Mouse (Mus musculus) forebrain, embryonic 16.5 days (tissue): Measurements from ENCODE around the gene Atp5j2. TPM values are rescaled to one million over a fixed set of nuclear protein-coding genes. Genes with fewer than 3 reads are reported as not detected.

Experiments
- ATAC-seq: fragments of 200-750 bp; cut with Nextera tagmentation; 2 replicates; pipeline ENCODE4 v1.8.0; 2017; ENCODE audit warnings: mild to moderate bottlenecking, moderate library complexity
- H3K27ac ChIP-seq: fragments of 300-500 bp; sonication (generic); 2 replicates; pipeline ENCODE4 v1.5.1; 2014; ENCODE audit warnings: low read length, control low read depth
- H3K27me3 ChIP-seq: fragments of 300-500 bp; sonication (generic); replicated peaks from 2 replicates; pipeline ENCODE4 v1.6.1; 2014; ENCODE audit warnings: low read length; ENCODE audit not compliant: control insufficient read depth, insufficient read depth
- H3K36me3 ChIP-seq: fragments of 300-500 bp; sonication (generic); 2 replicates; pipeline ENCODE4 v1.6.1; 2014; ENCODE audit not compliant: control insufficient read depth, insufficient read depth
- H3K4me1 ChIP-seq: fragments of 300-500 bp; sonication (generic); replicated peaks from 2 replicates; pipeline ENCODE4 v1.6.1; 2014; ENCODE audit warnings: low read length; ENCODE audit not compliant: control insufficient read depth, insufficient read depth
- H3K4me2 ChIP-seq: fragments of 300-500 bp; sonication (generic); 2 replicates; pipeline ENCODE4 v1.6.1; 2014; ENCODE audit warnings: mild to moderate bottlenecking, low read length, control low read depth
- H3K4me3 ChIP-seq: fragments of 300-500 bp; sonication (generic); replicated peaks from 2 replicates; pipeline ENCODE4 v1.5.1; 2014; ENCODE audit warnings: mild to moderate bottlenecking, low read length, control low read depth
- H3K9ac ChIP-seq: fragments of 300-500 bp; sonication (generic); replicated peaks from 2 replicates; pipeline ENCODE4 v1.6.1; 2014; ENCODE audit warnings: low read depth, low read length, control low read depth
- H3K9me3 ChIP-seq: fragments of 300-500 bp; sonication (generic); 2 replicates; pipeline ENCODE4 v1.6.1; 2016; ENCODE audit warnings: low read length; ENCODE audit not compliant: control insufficient read depth
- WGBS: fragments of 180-500 bp; shearing (Covaris S2); extraction: QIAGEN DNeasy Blood & Tissue Kit; methylation state at CpG from one replicate; pipeline ENCODE4 v1.1.7; 2014; 5-methylcytosine and 5-hydroxymethylcytosine counted together
- polyA plus RNA-seq: library from polyadenylated mRNA; unstranded; fragments of >200 nt; fragmentation: Nextera tagmentation; extraction: Ambion mirVana; gene quantifications from 2 replicates; pipeline ENCODE4 v1.2.1, GENCODE M21; 2015

Gene Atp5j2
- polyA plus RNA-seq, 1 experiment from 2014 or later = 561 TPM

DNA sequence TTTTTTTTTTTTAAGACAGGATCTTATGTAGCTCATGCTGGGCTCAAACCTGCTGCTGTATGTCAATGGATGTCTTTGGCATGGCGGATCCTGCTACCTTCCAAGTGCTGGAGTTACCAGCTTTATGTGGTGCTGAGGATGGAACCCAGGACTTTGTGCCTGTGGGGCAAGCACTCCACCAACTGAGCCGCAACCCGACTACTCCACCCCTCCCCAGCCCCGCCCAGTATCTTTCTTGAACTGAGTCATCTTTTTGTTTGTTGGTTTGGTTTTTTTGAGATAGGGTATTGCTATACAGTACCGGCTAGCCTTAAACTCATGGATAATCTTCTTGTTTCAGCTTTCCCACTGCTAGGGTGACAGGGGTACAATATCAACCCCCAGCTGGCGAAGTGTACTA lies 2.4 kb downstream of the Atp5j2 start:
- H3K4me2 ChIP-seq = no peak overlapping the region
- no peak overlapping the region for H3K27ac ChIP-seq
- no peak for ATAC-seq
- no peaks in the 10 kb centered on the region for H3K27me3 ChIP-seq
- H3K9me3 ChIP-seq = no peaks in the 10 kb centered on the region
- H3K36me3 ChIP-seq = peaks cover 18% of the 10 kb centered on the region
- H3K4me3 ChIP-seq = no peak overlapping the region
- no peak overlapping the region for H3K9ac ChIP-seq
- peaks cover 22% of the 10 kb centered on the region for H3K4me1 ChIP-seq
- WGBS = 96% methylated on average over 6 of the region's 6 CpGs

DNA sequence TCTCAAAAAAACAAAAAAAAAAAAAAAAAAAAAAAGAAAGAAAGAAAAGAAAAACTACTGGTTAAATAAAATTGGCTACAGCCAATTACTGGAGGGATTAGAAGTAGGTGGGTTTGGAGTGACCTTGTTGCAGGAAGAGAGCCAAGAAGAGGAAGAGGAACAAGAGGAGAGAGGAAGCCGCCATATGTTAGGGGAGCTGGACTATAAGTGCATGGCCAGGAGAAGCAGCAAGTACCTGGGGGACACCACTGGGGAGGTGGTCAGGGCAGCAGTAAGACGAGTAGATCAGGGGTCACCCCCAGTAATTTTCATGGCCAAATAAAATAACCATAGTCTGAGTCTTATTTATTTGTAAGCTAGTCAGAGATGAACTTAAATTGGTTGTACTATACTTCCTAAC lies 6.6 kb downstream of the Atp5j2 start:
- Histone ChIP-seq H3K36me3 (peaks cover 30% of the 10 kb centered on the region), H3K4me2 (no peak overlapping the region), H3K27ac (no peak overlapping the region), H3K9me3 (no peaks in the 10 kb centered on the region), H3K27me3 (no peaks in the 10 kb centered on the region), H3K4me1 (peaks cover 12% of the 10 kb centered on the region), H3K4me3 (no peak overlapping the region), H3K9ac (no peak overlapping the region)
- WGBS = 94% methylated on average over 2 of the region's 2 CpGs
- ATAC-seq = no peak

DNA sequence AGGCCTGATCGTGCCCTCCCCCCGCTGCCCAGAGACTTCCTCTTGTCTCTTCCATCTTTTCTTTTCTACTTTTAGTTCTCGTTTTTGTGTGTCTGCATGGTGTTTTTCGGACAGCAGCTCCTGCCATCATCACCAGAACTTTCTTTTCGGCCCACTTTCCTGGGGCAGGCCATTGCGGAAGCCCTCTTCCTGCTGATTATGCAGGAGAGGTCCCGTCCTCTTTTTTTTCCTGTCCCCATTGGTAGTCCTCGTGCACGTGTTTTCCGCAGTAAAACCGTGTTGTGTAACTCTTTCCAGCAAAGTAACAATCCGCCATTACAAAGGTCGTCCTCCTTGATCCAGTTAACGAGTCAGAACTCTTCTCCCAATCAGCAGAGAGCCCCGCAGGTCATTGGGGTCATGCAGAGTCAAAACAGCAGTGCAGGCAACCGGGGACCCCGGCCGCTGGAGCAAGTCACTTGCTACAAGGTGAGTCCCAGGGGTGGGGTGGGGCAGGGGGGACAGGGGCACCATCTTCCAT lies 13.3 kb downstream of the Atp5j2 start:
- no peak overlapping the region for H3K4me2 ChIP-seq
- no peak overlapping the region for H3K27ac ChIP-seq
- no peaks in the 10 kb centered on the region for H3K9me3 ChIP-seq
- no peaks in the 10 kb centered on the region for H3K27me3 ChIP-seq
- H3K4me1 ChIP-seq = no peaks in the 10 kb centered on the region
- no peak for ATAC-seq
- peaks cover 42% of the 10 kb centered on the region for H3K36me3 ChIP-seq
- no peak overlapping the region for H3K4me3 ChIP-seq
- WGBS = 86% methylated on average over 18 of the region's 18 CpGs
- H3K9ac ChIP-seq = no peak overlapping the region

DNA sequence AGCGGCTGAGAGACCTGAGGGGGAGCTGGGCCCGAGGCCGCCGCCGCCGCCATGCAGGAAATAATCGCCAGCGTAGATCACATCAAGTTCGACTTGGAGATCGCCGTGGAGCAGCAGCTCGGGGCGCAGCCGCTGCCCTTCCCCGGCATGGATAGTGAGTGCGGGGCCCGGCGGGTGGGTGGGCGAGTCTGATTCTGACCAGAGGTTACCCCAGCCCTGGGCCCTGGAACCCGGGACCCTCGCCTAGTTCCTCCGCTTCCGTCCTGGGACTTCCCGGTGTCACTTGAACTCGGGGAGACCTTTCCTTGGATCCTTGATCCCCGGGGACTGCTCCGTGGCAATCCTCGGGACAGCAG lies 24.6 kb downstream of the Atp5j2 start:
- peak overlapping the region; percentile 97 for H3K4me2 ChIP-seq
- H3K27me3 ChIP-seq = no peaks in the 10 kb centered on the region
- peak overlapping the region; percentile 96 for H3K4me3 ChIP-seq
- H3K36me3 ChIP-seq = peaks cover 8% of the 10 kb centered on the region
- under 1% methylated on average over 28 of the region's 28 CpGs for WGBS
- peak overlapping the region; percentile 88 for H3K9ac ChIP-seq
- no peaks in the 10 kb centered on the region for H3K9me3 ChIP-seq
- peak overlapping the region; percentile 49 for H3K27ac ChIP-seq
- peak; percentile 62 for ATAC-seq
- H3K4me1 ChIP-seq = peaks cover 22% of the 10 kb centered on the region

DNA sequence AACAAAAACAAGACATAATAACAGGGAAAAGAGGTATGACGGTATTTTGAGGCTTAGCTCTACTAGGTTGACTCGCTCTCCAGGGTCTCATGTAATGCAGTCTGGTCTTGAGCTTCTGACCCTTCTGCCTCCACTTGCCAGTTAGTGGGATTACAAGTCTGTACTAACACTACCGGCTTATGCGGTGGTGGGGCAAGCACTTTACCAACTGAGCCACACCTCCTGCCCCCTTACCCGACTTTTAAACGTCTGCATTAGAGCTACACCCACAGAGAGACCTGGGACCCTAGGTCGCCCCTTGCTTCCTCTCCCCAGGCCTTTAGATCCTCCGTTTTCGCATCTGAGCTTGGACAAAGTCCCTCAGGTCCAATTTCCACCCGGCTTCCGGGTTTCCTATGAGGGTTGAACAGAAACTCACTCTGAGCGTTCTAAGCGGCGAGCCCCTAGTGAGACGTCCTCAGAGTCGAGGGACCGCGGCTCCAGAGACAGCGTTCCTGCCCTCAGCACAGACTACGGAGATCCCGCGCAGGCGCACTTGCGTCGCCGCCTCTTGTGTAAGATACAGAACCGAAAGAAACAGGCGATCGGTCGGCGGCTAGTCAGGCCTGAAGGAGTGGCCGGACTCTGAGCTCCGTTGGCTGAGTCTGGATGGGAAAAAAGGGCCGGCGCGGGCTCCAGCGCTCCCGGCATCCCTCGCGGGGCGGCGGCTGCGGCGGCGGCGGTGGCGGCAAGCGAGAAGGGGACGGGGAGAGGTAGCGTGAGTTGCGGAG lies 25.1 kb downstream of the Atp5j2 start, which contains the start of the genes Ptcd1 and Cpsf4:
TSS of gene Ptcd1 (minus strand) at position 573 of the 770 bp plus-strand sequence.
TSS of gene Cpsf4 (plus strand) at position 678 of the 770 bp plus-strand sequence.
- Histone ChIP-seq H3K9me3 (no peaks in the 10 kb centered on the region), H3K4me2 (peak within 1 kb of the TSS; percentile 97), H3K27ac (peak within 1 kb of the TSS; percentile 86), H3K27me3 (no peaks in the 10 kb centered on the region), H3K9ac (peak within 1 kb of the TSS; percentile 88), H3K4me3 (peak within 1 kb of the TSS; percentile 96), H3K4me1 (peaks cover 22% of the 10 kb centered on the region), H3K36me3 (peaks cover 6% of the 10 kb centered on the region; the same call in 1 of the 2 replicates)
- peak; percentile 96 for ATAC-seq
- under 1% methylated on average over 51 of the region's 51 CpGs for WGBS

DNA sequence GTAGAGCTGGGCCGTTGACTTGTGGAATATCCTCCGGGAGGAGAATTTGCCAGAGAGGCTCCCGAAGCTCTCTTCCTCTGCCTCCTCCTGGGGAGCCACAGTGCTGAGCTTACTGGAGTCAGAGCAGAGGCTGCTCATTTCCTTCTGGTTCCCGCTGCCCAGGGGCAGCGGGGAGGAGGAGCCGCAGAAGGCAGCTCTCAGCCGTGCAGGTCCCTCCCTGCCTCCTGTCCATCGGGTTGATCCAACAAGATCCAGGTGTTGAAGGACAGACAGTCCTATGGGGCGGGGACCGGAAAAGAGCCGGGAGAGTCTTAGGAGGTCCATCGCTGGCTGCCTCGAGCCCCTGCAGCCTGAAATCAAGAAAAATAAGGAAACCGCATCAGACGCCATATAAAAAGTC lies 26.7 kb downstream of the Atp5j2 start:
- Histone ChIP-seq H3K27me3 (no peaks in the 10 kb centered on the region), H3K4me3 (no peak overlapping the region), H3K4me2 (no peak overlapping the region), H3K27ac (no peak overlapping the region), H3K4me1 (peaks cover 22% of the 10 kb centered on the region), H3K36me3 (peaks cover 6% of the 10 kb centered on the region; the same call in 1 of the 2 replicates), H3K9ac (no peak overlapping the region), H3K9me3 (no peaks in the 10 kb centered on the region)
- no peak for ATAC-seq
- 91% methylated on average over 15 of the region's 15 CpGs for WGBS

DNA sequence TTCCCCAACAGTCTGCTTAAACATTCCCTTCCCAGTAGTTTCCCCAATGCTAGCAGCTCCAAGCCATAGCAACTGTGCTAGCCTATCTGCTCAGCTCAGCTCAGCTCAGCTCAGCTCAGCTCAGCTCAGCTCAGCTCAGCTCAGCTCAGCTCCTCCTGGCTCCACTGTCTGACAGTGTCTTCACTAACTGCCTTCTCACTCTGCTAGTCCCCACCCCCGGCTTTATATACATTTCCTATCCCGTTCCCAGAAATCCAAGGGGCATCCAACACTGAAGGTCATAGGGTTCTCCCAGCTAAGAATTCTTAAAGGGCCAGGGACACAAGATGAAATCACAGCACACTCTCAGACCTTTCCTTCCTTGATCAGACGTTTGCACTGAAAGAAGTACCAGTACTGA lies 27.2 kb downstream of the Atp5j2 start:
- no peak for ATAC-seq
- Histone ChIP-seq H3K4me3 (no peak overlapping the region), H3K27ac (no peak overlapping the region), H3K36me3 (peaks cover 10% of the 10 kb centered on the region), H3K9ac (no peak overlapping the region), H3K27me3 (no peaks in the 10 kb centered on the region), H3K9me3 (no peaks in the 10 kb centered on the region), H3K4me1 (peaks cover 22% of the 10 kb centered on the region), H3K4me2 (no peak overlapping the region)
- WGBS = 80% methylated on average over 3 of the region's 3 CpGs

DNA sequence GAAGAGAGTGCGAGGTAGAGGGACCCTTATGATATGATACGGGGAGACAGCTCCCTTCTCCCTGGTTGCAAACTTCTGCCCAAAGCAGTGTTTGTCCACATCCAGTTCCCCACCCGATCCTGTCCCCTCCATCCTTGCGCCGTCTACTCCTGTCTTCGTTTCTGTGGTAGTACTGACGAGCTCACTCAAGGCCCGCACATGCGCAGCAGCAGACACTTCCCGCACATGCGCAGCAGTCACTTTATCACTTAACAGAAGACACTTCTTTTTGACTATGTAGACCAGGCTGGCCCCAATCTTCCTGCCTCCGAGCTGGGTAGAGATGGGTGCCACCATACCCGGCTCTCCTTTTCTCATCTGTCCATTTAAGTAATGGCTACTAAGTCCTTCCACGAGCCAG lies 30.5 kb downstream of the Atp5j2 start:
- H3K4me3 ChIP-seq = no peak overlapping the region
- H3K36me3 ChIP-seq = peaks cover 25% of the 10 kb centered on the region
- no peak overlapping the region for H3K4me2 ChIP-seq
- no peak overlapping the region for H3K9ac ChIP-seq
- no peaks in the 10 kb centered on the region for H3K9me3 ChIP-seq
- WGBS = 95% methylated on average over 14 of the region's 14 CpGs
- no peak for ATAC-seq
- no peak overlapping the region for H3K27ac ChIP-seq
- H3K4me1 ChIP-seq = peaks cover 8% of the 10 kb centered on the region
- no peaks in the 10 kb centered on the region for H3K27me3 ChIP-seq

DNA sequence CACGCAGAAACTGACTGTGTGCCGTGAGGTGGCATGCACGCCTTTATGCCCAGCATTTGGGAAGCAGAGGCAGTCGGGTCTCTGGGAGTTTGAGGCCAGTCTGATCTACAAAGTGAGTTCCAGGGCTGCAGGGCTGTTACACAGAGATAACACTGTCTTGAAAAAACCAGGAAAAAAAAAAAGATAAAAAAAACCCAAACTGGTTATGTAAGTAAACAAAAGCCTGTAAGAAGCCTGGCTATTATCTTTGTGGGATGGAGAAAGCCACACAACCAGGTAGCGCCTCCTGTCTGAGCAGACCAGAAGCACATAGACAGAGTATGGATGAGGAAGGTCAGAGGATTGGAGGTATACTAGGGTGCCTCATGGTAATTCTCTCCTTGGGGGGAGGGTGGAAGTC lies 39.2 kb downstream of the Atp5j2 start:
- H3K9me3 ChIP-seq = no peaks in the 10 kb centered on the region

More for the DNA sequence above, 39.2 kb downstream of the Atp5j2 start:
- Histone ChIP-seq H3K4me3 (no peak overlapping the region), H3K27me3 (no peaks in the 10 kb centered on the region), H3K4me1 (no peaks in the 10 kb centered on the region), H3K36me3 (peaks cover 44% of the 10 kb centered on the region), H3K9ac (no peak overlapping the region), H3K27ac (no peak overlapping the region), H3K4me2 (no peak overlapping the region)
- no peak for ATAC-seq
- WGBS = 94% methylated on average over 5 of the region's 5 CpGs
